Mouse (Mus musculus): Measurements from ENCODE around the gene Sall1.
A peak's percentile ranks its signal among the peaks of the same experiment; 100 is the strongest.

GRCm38 (mm10) chr8:89025281-89026138 lies 18.5 kb downstream of the Sall1 start:
- TF ChIP-seq CTCF (IDR thresholded peaks at IDR 0.05; ENCODE audit: low read depth) (0 out of 2 replicates have a peak, but pooled peaks have one; percentile 1), EP300 (IDR thresholded peaks at IDR 0.05; ENCODE audit: low read depth) (no peak)
